Mouse (Mus musculus) intestine, embryonic 16.5 days (tissue): ENCODE measurements around the gene Ctsf. TPM values are rescaled to one million over a fixed set of nuclear protein-coding genes. Genes with fewer than 3 reads are reported as not detected.
"Not testable (repeated sequence)": the region's sequence is repeated elsewhere in the genome, so short reads cannot be mapped to it uniquely, and the experiment has no call there.

Experiments used
- ATAC-seq: fragments of 200-750 bp; cut with Nextera tagmentation; 2 replicates; pipeline ENCODE4 v1.8.0; 2017; ENCODE audit warnings: moderate TSS enrichment, moderate library complexity
- H3K27ac ChIP-seq: fragments of 300-500 bp; sonication (generic); 2 replicates; pipeline ENCODE4 v1.5.1; 2014; ENCODE audit warnings: mild to moderate bottlenecking, low read length
- H3K27me3 ChIP-seq: fragments of 300-500 bp; sonication (generic); replicated peaks from 2 replicates; pipeline ENCODE4 v1.6.1; 2014; ENCODE audit warnings: low read length, control low read depth, mixed read lengths; ENCODE audit not compliant: control insufficient read depth, insufficient read depth
- H3K36me3 ChIP-seq: fragments of 300-500 bp; sonication (generic); 2 replicates; pipeline ENCODE4 v1.6.1; 2014; ENCODE audit warnings: low read length, control low read depth; ENCODE audit not compliant: control insufficient read depth, insufficient read depth
- H3K4me1 ChIP-seq: fragments of 300-500 bp; sonication (generic); 2 replicates; pipeline ENCODE4 v1.6.1; 2014; ENCODE audit warnings: low read length, control low read depth, mixed read lengths; ENCODE audit not compliant: control insufficient read depth, insufficient read depth
- H3K4me2 ChIP-seq: fragments of 300-500 bp; sonication (generic); 2 replicates; pipeline ENCODE4 v1.6.1; 2014; ENCODE audit warnings: low read depth, low read length, control low read depth
- H3K4me3 ChIP-seq: fragments of 300-500 bp; sonication (generic); 2 replicates; pipeline ENCODE4 v1.5.1; 2014; ENCODE audit warnings: mild to moderate bottlenecking, low read length
- H3K9ac ChIP-seq: fragments of 300-500 bp; sonication (generic); 2 replicates; pipeline ENCODE4 v1.6.1; 2014; ENCODE audit warnings: low read depth, low read length
- H3K9me3 ChIP-seq: fragments of 300-500 bp; sonication (generic); 2 replicates; pipeline ENCODE4 v1.6.1; 2016; ENCODE audit warnings: low read length, control low read depth; ENCODE audit not compliant: control insufficient read depth
- WGBS: fragments of 180-500 bp; shearing (Covaris S2); extraction: QIAGEN DNeasy Blood & Tissue Kit; methylation state at CpG from one replicate; pipeline ENCODE4 v1.1.7; 2014; 5-methylcytosine and 5-hydroxymethylcytosine counted together
- polyA plus RNA-seq: library from polyadenylated mRNA; unstranded; fragments of >200 nt; fragmentation: Nextera tagmentation; extraction: Ambion mirVana; gene quantifications from 2 replicates; pipeline ENCODE4 v1.2.1, GENCODE M21; 2015

Gene Ctsf
- polyA plus RNA-seq: 24.0 and 26.3 TPM in 2 replicates

- peak within 1 kb of the TSS; percentile 65 for H3K4me3 ChIP-seq
- no peak within 1 kb of the TSS for H3K27ac ChIP-seq
- H3K36me3 ChIP-seq: no peaks in the 10 kb centered on the region
- 0 out of 2 replicates have a peak, but pooled peaks cover 3% of the 10 kb centered on the region for H3K27me3 ChIP-seq
- peaks cover 4% of the 10 kb centered on the region; the same call in 1 of the 2 replicates for H3K4me1 ChIP-seq
- 3% methylated on average over 45 of the region's 45 CpGs for WGBS
- ATAC-seq: peak; percentile 88
- H3K9ac ChIP-seq: peak within 1 kb of the TSS; percentile 73
- peak within 1 kb of the TSS; percentile 98 for H3K4me2 ChIP-seq
- no peaks in the 10 kb centered on the region for H3K9me3 ChIP-seq
These were observed at the start of gene Ctsf for GRCm38 (mm10) chr19:4854552-4855469. Gene Ctsf, plus strand, starts transcription at chr19:4855130.

DNA sequence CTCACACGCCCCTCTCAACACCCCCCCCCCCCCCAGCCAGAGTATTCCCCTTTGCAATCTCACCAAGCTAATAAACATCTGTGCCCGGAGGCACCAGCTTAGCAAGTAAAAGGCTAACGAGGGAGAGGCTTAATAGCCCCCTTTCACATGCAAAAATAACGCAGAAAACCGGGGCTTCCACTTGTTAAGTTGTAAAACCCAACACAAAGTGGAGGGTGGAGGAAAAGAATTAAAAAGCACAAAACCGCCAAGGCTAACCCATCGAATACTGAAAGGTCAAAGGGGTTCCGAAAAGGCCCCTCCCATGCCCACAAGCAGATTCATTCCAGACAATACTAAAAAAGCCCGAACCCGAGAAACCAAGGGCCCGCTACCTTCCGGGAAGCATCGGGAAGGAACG, 44.6 kb upstream of the Ctsf start:
- Histone ChIP-seq H3K4me1 (peaks cover 20% of the 10 kb centered on the region), H3K4me3 (peak overlapping the region; percentile 96), H3K9ac (peak overlapping the region; percentile 87), H3K36me3 (no peaks in the 10 kb centered on the region), H3K4me2 (peak overlapping the region; percentile 86), H3K9me3 (no peaks in the 10 kb centered on the region), H3K27me3 (no peaks in the 10 kb centered on the region), H3K27ac (peak overlapping the region; percentile 96; the same call in 1 of the 2 replicates)
- no peak for ATAC-seq
- 0% methylated on average over 14 of the region's 14 CpGs for WGBS

GRCm38 (mm10) chr19:4810746-4811062, 44.2 kb upstream of the Ctsf start:
- Histone ChIP-seq H3K4me3 (peak overlapping the region; percentile 96), H3K9ac (peak overlapping the region; percentile 87), H3K4me1 (peaks cover 20% of the 10 kb centered on the region), H3K4me2 (peak overlapping the region; percentile 86), H3K9me3 (no peaks in the 10 kb centered on the region), H3K27ac (peak overlapping the region; percentile 96), H3K27me3 (no peaks in the 10 kb centered on the region), H3K36me3 (no peaks in the 10 kb centered on the region)
- under 1% methylated on average over 17 of the region's 17 CpGs for WGBS
- ATAC-seq: no peak

- WGBS: under 1% methylated on average over 83 of the region's 83 CpGs
- Histone ChIP-seq H3K27me3 (no peaks in the 10 kb centered on the region), H3K27ac (peak within 1 kb of the TSS; percentile 96)
These were observed 43.6 kb upstream of the Ctsf start, which contains the start of the genes Gm21992 and Rbm14 for GRCm38 (mm10) chr19:4811063-4811908. Gene Gm21992, minus strand, starts transcription at chr19:4811612. Gene Rbm14, minus strand, starts transcription at chr19:4811634.

DNA sequence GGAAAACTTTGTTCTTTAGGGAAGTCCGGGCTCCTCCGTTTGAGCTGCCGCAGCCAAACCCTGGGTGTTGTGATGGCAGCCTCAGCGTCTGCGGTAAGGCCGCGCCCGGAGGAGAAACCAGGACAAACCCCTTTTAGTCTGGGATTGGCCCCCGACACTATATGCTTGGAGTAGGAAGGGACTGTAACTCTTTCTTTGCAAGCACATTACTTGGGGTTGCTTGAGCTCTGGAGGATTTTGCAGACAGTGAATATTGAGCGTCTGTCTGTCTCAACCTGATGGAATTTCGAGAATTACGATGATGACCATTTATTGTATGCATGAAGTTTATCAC, 43.1 kb upstream of the Ctsf start:
- Histone ChIP-seq H3K4me1 (peaks cover 20% of the 10 kb centered on the region), H3K9ac (peak overlapping the region; percentile 84), H3K4me3 (peak overlapping the region; percentile 96), H3K36me3 (no peaks in the 10 kb centered on the region), H3K4me2 (peak overlapping the region; percentile 60), H3K9me3 (no peaks in the 10 kb centered on the region), H3K27ac (peak overlapping the region; percentile 96), H3K27me3 (no peaks in the 10 kb centered on the region)
- WGBS: 2% methylated on average over 12 of the region's 12 CpGs
- ATAC-seq: no peak

More at GRCm38 (mm10) chr19:4811063-4811908, 43.6 kb upstream of the Ctsf start, which contains the start of the genes Gm21992 and Rbm14:
- no peaks in the 10 kb centered on the region for H3K9me3 ChIP-seq
- H3K4me3 ChIP-seq: peak within 1 kb of the TSS; percentile 96
- H3K9ac ChIP-seq: peak within 1 kb of the TSS; percentile 87
- peak within 1 kb of the TSS; percentile 86 for H3K4me2 ChIP-seq
- H3K4me1 ChIP-seq: peaks cover 20% of the 10 kb centered on the region
- no peaks in the 10 kb centered on the region for H3K36me3 ChIP-seq
- ATAC-seq: peak; percentile 99

- 69% methylated on average over 8 of the region's 8 CpGs for WGBS
These were observed 42.5 kb upstream of the Ctsf start for GRCm38 (mm10) chr19:4812334-4812949.

GRCm38 (mm10) chr19:4813015-4813414, 41.9 kb upstream of the Ctsf start:
- H3K27me3 ChIP-seq: no peaks in the 10 kb centered on the region
- H3K4me2 ChIP-seq: no peak overlapping the region
- H3K9me3 ChIP-seq: no peaks in the 10 kb centered on the region
- peaks cover 15% of the 10 kb centered on the region for H3K4me1 ChIP-seq
- no peak overlapping the region for H3K27ac ChIP-seq
- H3K4me3 ChIP-seq: no peak overlapping the region
- 84% methylated on average over 6 of the region's 6 CpGs for WGBS
- no peak for ATAC-seq
- no peak overlapping the region for H3K9ac ChIP-seq
- no peaks in the 10 kb centered on the region for H3K36me3 ChIP-seq

More at GRCm38 (mm10) chr19:4812334-4812949, 42.5 kb upstream of the Ctsf start:
- Histone ChIP-seq H3K27ac (peak overlapping the region; percentile 96), H3K4me3 (peak overlapping the region; percentile 96), H3K9ac (peak overlapping the region; percentile 84), H3K4me2 (peak overlapping the region; percentile 60), H3K4me1 (peaks cover 15% of the 10 kb centered on the region)
- H3K9me3 ChIP-seq, ATAC-seq, H3K36me3 ChIP-seq, H3K27me3 ChIP-seq: not testable (repeated sequence)

DNA sequence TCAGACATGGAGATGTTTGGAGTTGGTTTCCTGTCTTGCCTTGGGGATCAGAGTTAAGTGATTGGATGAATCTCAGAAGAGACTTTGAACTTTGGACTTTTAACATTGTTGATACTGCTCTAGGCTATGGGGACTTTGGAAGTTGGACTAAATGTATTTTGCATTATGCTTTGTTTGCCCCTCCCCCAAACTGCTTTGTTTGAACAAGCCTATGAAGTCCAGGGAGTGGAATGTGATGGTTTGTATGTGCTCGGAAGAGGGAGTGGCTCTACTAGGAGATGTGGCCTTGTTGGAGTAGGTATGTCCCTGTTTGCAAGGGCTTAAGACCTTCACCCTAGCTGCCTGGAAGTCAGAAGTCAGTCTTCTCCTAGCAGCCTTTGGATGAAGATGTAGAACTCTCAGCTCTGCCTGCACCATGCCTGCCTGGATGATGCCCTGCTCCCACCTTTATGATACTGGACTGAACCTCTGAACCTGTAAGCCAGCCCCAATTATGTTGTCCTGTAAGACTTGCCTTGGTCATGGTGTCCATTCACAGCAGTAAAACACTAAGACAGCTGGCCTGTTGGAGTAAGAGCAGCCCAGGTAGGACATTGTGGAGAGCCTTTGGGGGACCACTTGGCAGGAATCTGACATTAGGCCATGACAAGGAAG, 37.6 kb upstream of the Ctsf start:
- no peak overlapping the region for H3K4me3 ChIP-seq
- H3K9ac ChIP-seq: no peak overlapping the region
- H3K4me1 ChIP-seq: no peaks in the 10 kb centered on the region; the same call in none of the 2 replicates
- no peak overlapping the region for H3K4me2 ChIP-seq
- no peaks in the 10 kb centered on the region for H3K9me3 ChIP-seq
- H3K27me3 ChIP-seq: no peaks in the 10 kb centered on the region
- H3K27ac ChIP-seq: peak overlapping the region; percentile 78
- ATAC-seq: peak; percentile 80
- H3K36me3 ChIP-seq: no peaks in the 10 kb centered on the region
- 13% methylated on average over 1 of the region's 1 CpGs for WGBS
